Mouse (Mus musculus) left cerebral cortex, postnatal 10 days (tissue): ENCODE data around the gene Fuca2. TPM values are rescaled to one million over a fixed set of nuclear protein-coding genes. Genes with fewer than 3 reads are reported as not detected.
"Not testable (repeated sequence)": the region's sequence is repeated elsewhere in the genome, so short reads cannot be mapped to it uniquely, and the experiment has no call there.

ENCODE experiments used
- DNase-seq, 2 experiments: peaks; one replicate each; pipeline ENCODE4 v3.0.0; 2021 to 2022; ENCODE audit warnings: low spot score in 2 of 2, mixed read lengths in 1 of 2; ENCODE audit errors: extremely low spot score in 1 of 2
- intact Hi-C: fragments of 180-260 bp; cut with DNase I; formaldehyde crosslinking; loops from one replicate; pipeline ENCODE4 v1.15.1; 2025
- total RNA-seq, 2 experiments: library from RNA; stranded (reverse); gene quantifications; 2 replicates each; pipeline ENCODE4 v1.2.3; 2021

Gene Fuca2
- total RNA-seq = 10 to 100 TPM; 40.0 to 40.2 TPM

- intact Hi-C loops = no loop called here
- no peak for DNase-seq
Measured at GRCm38 (mm10) chr10:13499331-13499730, at the start of gene Fuca2. Gene Fuca2, plus strand, starts transcription at chr10:13499540.

DNA sequence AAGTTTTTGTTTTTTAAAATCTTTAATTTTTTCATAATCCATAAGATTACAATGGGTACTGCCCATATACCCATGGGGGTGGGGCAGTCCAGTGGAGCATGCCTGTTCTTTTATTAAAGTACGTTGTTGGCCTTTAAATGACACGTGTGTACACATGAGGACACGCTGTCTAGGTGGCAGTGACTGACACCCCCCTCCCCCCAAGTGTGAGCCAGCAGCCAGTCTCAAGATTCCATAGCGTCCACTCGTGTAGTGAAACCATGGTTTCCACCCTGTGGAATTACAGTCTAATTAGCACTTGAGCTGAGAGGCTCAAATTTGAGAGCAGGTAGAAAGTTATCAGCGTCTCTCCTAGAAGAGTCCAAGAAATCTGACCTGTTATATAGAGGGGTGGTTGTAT lies 47.7 kb upstream of the Fuca2 start:
- intact Hi-C loops = no loop called here
- no peak for DNase-seq

- DNase-seq = no peak
- intact Hi-C loops = no loop called here
Measured at GRCm38 (mm10) chr10:13453200-13453990, 45.9 kb upstream of the Fuca2 start.

GRCm38 (mm10) chr10:13464295-13464694 lies 35.0 kb upstream of the Fuca2 start:
- DNase-seq, intact Hi-C loops: not testable (repeated sequence)

- intact Hi-C loops = no loop called here
- no peak for DNase-seq
Measured at GRCm38 (mm10) chr10:13466925-13467324, 32.4 kb upstream of the Fuca2 start.

- DNase-seq, intact Hi-C loops: not testable (repeated sequence)
Measured at GRCm38 (mm10) chr10:13468025-13468529, 31.3 kb upstream of the Fuca2 start.

DNA sequence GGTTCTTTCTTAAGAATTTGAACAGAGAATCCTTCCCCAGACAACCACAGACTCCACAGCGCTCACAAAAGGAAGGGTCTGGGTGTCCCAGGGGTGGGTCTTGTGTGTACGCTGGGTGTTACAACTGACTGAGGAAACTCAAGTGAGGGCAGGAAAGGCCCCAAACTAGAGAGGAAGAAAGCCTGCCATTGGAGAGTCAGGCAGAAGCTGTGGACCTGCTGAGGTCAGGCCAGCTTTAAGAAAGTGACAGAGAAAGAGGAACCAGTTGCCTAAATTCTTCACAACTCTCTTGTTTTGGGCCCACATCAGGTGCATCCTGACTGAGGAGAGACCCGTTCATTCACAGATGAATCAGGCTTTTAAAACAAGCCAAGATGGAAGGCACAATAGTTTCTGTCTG lies 29.1 kb upstream of the Fuca2 start:
- DNase-seq = no peak
- intact Hi-C loops = no loop called here

GRCm38 (mm10) chr10:13473287-13473832 lies 26.0 kb upstream of the Fuca2 start:
- DNase-seq = no peak
- intact Hi-C loops = no loop called here

DNA sequence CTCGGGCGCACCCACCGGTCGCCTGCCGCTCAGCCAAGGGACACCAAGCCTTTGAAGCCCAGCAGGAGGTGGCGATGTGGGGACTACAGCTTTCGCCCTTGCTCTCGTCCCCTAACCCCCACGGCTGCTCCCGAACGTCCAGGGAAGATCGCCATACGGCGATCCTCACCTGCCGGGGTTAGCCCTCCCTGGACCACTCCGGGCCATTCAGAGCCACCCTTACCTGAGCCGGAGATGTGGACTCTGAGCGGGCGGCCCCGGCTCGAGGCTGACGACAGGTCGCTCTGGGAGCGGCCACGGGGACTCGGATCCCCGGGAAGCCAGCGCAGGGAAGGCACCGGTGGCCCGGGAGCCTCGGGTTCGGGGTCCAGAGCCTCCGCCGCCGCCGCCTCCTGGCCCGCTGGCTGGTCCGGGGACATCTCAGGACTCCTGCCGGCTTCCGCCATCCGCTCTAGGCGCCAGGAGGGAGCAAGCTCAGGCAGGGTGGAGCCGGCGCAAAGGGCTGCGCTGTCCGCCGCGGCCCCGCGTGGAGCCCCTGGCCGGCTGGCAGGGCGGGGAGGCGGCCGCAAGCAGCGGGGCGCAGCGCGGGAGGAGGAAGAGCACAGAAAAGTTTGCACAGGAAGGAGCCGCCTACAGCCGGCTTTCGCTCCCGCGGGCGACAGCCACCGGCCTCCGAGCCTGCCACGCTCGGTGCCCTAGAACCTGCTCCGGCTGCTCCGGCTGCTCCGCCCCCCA lies 25.3 kb upstream of the Fuca2 start, which contains the start of gene Phactr2:
Phactr2 (minus strand) TSS at position 580 of the 735 bp plus-strand sequence.
- DNase-seq = peak in 1 of 2 experiments; percentile 62
- intact Hi-C loops = no loop called here

DNA sequence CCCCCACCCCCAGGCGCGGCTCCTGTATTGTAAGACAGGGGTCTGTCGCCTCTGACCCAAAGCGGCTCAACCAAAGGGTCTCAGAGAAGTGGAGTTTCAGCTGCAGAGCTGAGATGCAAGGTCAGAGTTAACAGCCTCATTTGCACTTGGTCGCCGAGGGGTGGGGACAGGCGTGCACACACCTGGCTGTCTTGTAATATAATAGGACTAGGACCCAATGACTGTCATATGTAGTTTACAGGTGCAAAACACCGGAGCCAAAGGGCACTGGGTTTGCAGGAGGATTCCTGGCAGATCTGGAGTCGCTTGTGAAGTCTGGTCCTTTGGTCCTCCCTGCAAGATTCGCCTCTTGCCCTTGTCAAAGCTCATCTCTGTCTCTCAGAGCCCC lies 24.8 kb upstream of the Fuca2 start:
- intact Hi-C loops = no loop called here
- no peak for DNase-seq

DNA sequence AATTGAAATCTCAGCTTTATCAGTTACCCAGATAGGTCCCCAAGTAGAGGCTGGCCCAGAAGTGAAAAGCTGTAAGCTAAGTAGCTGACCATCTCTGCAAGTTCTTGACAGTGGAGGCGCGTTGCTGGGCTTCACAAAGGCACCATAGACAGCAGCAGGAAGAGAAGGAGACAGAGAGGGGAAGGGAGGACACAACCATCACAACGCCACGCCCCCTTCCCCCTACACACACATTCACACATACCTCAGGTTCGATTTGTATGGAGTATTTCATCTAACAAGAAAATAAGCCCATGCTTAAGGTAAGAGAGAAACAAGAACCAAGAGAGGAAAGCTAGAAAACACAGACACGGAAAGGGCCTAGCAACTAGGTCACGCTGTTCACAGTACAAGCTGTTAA lies 24.2 kb upstream of the Fuca2 start:
- intact Hi-C loops = no loop called here
- no peak for DNase-seq

GRCm38 (mm10) chr10:13479341-13479740 lies 20.0 kb upstream of the Fuca2 start:
- intact Hi-C loops = no loop called here
- no peak for DNase-seq

- intact Hi-C loops = no loop called here
- DNase-seq = no peak
Measured at GRCm38 (mm10) chr10:13485958-13486357, 13.4 kb upstream of the Fuca2 start.

GRCm38 (mm10) chr10:13489671-13490070 lies 9.7 kb upstream of the Fuca2 start:
- intact Hi-C loops = no loop called here
- no peak for DNase-seq

DNA sequence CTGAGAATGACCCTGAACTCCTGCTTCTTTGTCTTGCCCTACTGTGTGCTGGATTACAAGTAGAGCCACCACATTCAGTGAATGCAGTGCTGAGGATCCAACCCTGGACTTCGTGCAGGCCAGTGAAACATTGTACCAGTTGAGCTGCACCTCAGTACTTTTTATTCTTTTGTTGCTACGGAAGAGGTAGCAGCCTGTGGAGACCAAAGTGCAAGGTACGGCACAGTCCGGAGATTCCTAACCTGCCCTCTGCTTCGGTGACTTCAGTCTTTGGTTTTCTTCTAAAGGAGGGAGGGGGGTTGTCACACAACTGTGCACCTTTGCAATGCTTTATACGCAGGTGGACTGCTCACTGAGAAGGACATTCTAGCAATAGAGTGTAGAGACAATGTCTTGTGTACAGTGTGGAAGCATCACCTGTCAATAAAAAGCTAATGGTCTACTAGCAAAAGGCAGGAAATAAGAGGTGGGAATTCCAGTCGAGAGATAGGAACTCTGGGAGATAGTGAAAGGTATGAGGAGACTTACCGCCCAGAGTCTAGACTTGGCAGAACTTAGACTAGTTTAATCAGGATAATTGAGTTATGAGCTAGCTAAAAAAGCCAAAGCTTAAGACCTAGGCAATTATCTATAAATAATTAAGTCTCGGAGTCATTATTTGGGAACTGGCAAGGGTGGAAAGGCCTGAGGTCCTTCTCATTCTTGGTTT lies 5.2 kb upstream of the Fuca2 start:
- DNase-seq = no peak
- intact Hi-C loops = no loop called here

DNA sequence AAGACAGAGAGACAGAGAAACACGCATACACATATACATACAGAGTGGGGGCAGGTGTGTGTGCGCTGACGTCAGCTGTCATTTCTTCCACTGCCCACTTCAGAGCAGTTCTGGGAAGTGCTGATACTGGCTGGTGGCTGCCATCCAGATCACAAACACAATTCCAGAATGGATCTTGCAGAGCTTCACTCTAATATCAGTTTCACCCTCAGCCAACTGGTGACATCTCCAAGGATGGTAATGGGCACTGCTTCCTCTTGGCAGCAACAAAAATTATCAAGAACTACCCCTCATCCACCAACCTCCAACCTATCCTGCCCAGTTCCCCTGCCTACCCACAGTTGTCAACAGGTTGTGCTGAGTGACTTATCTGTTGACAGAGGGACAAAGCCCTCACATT lies 3.0 kb upstream of the Fuca2 start:
- intact Hi-C loops = no loop called here
- DNase-seq = no peak

DNA sequence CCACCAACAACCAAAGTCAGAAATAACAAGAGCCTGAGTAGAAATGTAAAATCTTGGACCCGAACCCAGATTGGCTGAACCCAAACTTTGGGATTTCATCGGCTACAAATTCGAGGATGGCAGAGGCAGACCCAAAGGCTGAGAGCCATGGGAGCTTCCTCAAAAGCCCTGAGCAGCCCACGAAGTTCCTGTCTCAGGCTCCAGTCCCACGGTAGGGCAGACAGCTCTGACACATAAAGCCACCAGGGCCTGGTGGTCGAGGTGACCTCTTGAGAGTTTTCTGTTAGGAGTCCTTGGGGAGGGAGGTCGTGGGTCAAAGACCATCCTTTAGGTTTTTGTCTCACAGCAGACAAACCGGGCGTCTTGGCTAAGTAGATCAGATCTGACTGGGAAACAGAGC lies 1.1 kb downstream of the Fuca2 start:
- no peak for DNase-seq
- intact Hi-C loops = no loop called here

DNA sequence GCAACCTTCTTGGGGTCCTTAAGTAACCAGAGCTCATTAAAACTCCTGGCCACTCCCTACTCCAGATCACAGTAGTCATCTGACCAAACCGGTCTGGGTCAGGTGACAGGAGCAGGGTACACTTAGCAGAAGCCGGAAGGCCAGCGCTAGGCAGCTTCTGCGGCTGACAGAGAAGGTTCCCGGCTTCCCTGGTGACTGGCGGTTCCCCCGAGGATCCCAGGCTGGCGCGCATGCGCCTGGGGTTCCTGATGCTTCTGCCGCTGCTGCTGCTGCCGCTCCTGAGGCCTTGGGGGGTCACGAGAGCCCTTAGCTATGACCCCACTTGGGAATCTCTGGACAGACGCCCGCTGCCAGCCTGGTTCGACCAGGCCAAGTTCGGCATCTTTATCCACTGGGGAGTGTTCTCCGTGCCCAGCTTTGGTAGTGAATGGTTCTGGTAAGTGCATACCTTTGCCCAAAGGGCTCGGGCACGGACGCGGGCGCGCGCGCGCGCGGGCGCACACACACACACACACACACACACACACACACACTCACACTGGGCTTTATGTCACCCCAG lies 1.7 kb downstream of the Fuca2 start:
- intact Hi-C loops = no loop called here
- peak; percentile 80 to 92 for DNase-seq

GRCm38 (mm10) chr10:13501533-13501932 lies 2.2 kb downstream of the Fuca2 start:
- intact Hi-C loops, DNase-seq: not testable (repeated sequence)
